Mouse (Mus musculus): Measurements from ENCODE around the gene Rnf212b.
"Not testable (repeated sequence)": the region's sequence is repeated elsewhere in the genome, so short reads cannot be mapped to it uniquely, and the experiment has no call there.

Rnf212b gene

DNA sequence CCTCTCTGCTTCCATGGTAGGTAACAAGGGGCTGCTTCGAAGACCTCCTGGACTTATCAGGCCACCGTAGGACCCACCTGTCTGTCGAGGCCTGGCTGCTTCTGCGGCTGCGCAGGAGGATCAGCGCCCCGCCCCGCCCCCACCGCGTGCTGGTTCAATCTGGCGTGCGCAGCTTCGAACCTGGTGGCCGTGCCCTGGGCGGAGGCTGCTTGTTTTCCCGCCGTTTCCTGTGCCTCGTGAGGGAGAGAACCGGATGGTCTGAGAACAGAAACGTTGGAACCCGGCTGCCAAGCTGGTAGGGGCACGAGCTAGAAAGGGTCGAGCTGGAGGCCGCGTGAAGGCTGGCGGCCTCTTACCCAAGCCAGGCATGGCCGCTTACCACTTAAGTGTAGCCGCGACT, at the start of gene Rnf212b:
Gene Rnf212b (plus strand): TSS at position 151 of the 400 bp plus-strand sequence.
- CTCF ChIA-PET, result interaction anchor here in 2 of 4 experiments (1.1 to 1.7 kb wide), 3 partner anchors 14 to 27 kb away, joined by 3 to 5 read pairs (median 3); no protein-coding TSS in a partner anchor
- POLR2A ChIA-PET, result interaction anchor here in 3 of 4 experiments (0.6 to 1.5 kb wide), 8 partner anchors 14 to 695 kb away, joined by 3 to 5 read pairs (median 3); partner anchors contain the start of genes 1700123O20Rik (in 1 of the 3), Acin1 (in 1 of the 3) and Psmb5 (in 1 of the 3)

DNA sequence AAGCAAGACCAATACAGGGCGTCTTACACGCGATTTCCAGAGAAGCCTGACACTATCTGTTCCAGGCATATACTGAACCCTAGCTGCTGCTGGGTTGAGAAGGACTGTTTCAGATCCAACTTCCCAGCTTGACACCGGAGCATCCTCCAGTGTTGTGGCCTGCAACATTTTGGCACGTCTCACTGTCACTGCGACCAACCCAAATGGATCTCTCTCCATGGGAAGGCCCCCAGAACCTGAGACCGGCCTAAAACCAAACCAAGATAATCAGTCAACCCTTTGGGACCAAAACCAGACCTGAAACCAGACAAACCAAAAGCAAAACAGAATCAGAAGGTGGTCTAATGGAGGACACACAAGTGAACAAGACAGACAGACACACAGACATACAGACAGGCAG, 47.0 kb upstream of the Rnf212b start:
- CTCF ChIA-PET, POLR2A ChIA-PET: not testable (repeated sequence)

- CTCF ChIA-PET, result no interaction called here
- POLR2A ChIA-PET, result no interaction called here
Observed at GRCm38 (mm10) chr14:54768314-54769067, 45.5 kb upstream of the Rnf212b start.

DNA sequence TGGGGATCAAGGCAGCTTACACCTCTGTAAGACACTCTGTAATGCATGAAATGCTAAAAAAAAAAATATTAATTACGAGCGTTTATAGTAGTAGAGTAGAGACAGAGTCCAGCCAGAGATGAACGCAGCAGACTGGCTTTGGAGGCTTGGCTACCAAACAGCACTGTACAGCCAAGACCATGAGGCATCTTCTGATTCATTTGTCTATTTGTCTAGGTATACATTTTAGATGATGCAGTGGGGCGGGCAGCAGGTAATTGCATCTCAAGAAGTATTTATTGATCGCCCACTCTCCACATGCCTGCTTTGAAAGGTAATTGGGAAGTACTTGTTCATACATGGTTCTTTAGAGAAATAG, 44.9 kb upstream of the Rnf212b start:
- CTCF ChIA-PET, result no interaction called here

DNA sequence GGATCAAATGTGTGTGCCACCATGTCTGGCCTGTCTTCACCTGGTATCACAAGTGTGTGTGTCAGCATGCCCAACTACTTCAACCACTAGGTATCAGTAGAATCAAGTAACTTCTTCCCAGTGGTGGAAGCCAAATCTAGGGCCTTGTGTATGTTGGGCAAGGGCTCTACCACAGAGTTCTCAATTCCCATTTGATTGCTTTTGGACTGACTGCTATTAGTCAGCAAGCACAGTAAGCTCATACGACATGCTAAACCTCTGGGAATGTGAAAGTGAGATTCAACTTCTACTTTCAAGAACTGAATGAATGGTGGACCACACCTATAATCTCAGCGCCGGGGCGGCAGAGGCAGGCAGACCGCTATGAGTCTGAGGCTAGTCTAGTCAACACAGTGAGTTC, 43.6 kb upstream of the Rnf212b start:
- ChIA-PET CTCF (interaction anchor here in 2 of 4 experiments (0.6 to 1.0 kb wide), 3 partner anchors 15 to 55 kb away, joined by 3 to 4 read pairs (median 3); no protein-coding TSS in a partner anchor), POLR2A (interaction anchor here in 2 of 4 experiments (0.7 to 3.0 kb wide), 4 partner anchors 8 to 41 kb away, joined by 3 to 12 read pairs (median 4); no protein-coding TSS in a partner anchor)

More for the DNA sequence above, 44.9 kb upstream of the Rnf212b start:
- POLR2A ChIA-PET, result no interaction called here

DNA sequence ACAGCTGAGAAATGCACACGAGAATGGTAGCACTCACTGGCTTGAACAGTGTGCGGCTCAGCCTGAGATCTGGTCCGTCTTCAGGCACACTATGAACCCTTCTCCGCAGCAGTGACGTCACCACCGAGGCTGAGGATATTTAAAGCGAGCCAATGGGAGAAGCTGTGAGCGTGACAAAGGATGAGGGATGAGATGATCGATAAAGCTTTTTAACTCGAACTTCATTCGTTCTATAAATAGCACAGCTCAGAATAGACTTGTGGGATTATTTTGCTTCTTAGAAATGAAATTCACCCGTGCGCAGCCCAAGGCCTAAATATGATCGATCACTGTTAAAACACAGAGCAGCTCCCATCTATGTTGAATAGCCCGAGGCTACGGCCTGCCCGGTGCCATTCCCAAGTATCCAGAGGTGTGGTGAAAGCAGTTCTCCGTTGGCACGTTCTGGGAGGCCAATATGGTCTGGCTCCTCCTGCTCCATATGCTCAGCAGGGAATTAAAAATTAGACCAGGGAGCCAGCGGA, 41.5 kb upstream of the Rnf212b start:
- ChIA-PET POLR2A (interaction anchor here in 3 of 4 experiments (0.5 to 3.0 kb wide), 14 partner anchors 9 to 334 kb away, joined by 3 to 12 read pairs (median 3); partner anchors contain the start of genes Slc7a8 (in 2 of the 3), Ap1g2 (in 1 of the 3), Haus4 (in 1 of the 3) and Prmt5 (in 1 of the 3)), CTCF (interaction anchor here (0.6 to 2.1 kb wide), 13 partner anchors 8 to 243 kb away, joined by 3 to 14 read pairs (median 4); partner anchors contain the start of gene Ngdn (in 1 of the 4))

- ChIA-PET POLR2A (interaction anchor here in 1 of 4 experiments (0.6 kb wide), 1 partner anchor 10 kb away, joined by 4 read pairs; no protein-coding TSS in a partner anchor), CTCF (interaction anchor here in 3 of 4 experiments (0.6 to 4.1 kb wide), 5 partner anchors 10 to 125 kb away, joined by 3 to 14 read pairs (median 3); no protein-coding TSS in a partner anchor)
Observed at GRCm38 (mm10) chr14:54775534-54776041, 38.4 kb upstream of the Rnf212b start.

- CTCF ChIA-PET, result interaction anchor here in 2 of 4 experiments (0.6 to 4.1 kb wide), 3 partner anchors 9 to 117 kb away, joined by 3 to 14 read pairs (median 3); no protein-coding TSS in a partner anchor
Observed at GRCm38 (mm10) chr14:54776768-54777167, 37.2 kb upstream of the Rnf212b start.

GRCm38 (mm10) chr14:54777893-54778292, 36.0 kb upstream of the Rnf212b start:
- CTCF ChIA-PET, result interaction anchor here in 2 of 4 experiments (0.8 to 4.1 kb wide), 3 partner anchors 8 to 63 kb away, joined by 3 to 14 read pairs (median 3); no protein-coding TSS in a partner anchor
- POLR2A ChIA-PET, result interaction anchor here in 1 of 4 experiments (0.6 kb wide), 1 partner anchor 12 kb away, joined by 6 read pairs; no protein-coding TSS in a partner anchor

More at GRCm38 (mm10) chr14:54776768-54777167, 37.2 kb upstream of the Rnf212b start:
- POLR2A ChIA-PET, result interaction anchor here in 1 of 4 experiments (1.1 kb wide), 1 partner anchor 28 kb away, joined by 3 read pairs; no protein-coding TSS in a partner anchor

DNA sequence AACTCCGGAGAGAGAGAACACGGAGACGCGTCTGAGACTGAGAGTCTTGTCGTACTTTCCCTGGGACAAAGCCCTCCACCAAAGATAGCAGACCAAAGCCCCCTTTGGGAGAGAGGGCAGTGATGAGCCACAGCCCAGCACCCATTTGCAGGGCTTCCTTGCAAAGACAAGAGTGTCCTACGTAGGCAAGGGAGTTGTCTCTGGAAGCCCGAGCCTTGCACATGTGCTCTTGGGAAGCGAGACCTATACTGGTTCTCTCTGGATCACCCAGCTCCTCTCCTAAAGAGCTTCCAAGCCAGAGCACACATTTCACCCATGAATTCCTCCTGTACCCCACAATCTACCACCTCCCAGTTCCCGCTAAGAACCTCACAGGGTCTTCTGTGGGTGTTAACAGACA, 33.9 kb upstream of the Rnf212b start:
- POLR2A ChIA-PET, result interaction anchor here in 2 of 4 experiments (0.7 to 2.1 kb wide), 2 partner anchors 94 to 623 kb away, joined by 3 to 7 read pairs; partner anchors contain the start of genes 1700123O20Rik (in 1 of the 2) and Acin1 (in 1 of the 2)
- CTCF ChIA-PET, result interaction anchor here in 2 of 4 experiments (1.0 to 1.4 kb wide), 4 partner anchors 8 to 551 kb away, joined by 3 to 4 read pairs (median 3); no protein-coding TSS in a partner anchor

DNA sequence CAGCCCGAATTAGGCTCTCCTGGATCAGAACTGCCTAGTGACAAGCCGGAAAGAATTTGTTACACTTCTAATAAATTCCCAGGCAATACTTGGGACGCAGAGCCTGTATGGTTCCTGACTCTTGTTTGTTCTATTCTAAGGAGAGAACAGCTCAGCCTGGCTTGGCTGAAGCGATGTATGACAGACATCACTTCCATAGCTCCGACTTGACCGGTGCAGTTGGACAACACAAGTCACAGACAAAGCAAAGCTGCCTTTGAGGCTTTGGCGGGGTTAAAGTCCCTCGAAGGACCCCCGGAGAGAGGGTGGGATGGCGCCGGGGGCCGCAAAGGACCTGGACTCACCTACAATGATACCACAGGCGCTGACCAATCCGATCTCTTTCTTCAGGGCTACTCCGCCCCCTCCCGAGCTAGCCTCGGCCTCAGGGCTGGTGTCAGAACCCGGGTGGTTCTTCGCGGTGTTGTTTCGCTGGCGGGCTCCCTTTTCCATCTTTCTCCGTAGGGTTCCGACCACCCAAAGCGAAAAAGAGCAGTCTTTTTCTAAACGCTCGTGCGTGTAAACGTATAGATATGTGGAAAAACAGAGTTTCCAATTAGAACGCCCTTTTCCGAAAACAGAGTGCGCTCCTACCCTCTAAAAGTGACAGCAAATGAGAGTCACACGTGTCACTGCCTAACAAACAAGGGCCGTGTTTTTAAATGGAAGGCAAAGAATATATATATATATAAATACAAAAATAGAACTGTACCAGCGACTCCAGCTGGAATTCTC, 32.9 kb upstream of the Rnf212b start:
- ChIA-PET CTCF (interaction anchor here in 3 of 4 experiments (0.5 to 1.5 kb wide), 11 partner anchors 8 to 552 kb away, joined by 3 to 4 read pairs (median 3); partner anchors contain the start of gene Cebpe (in 1 of the 3)), POLR2A (interaction anchor here in 3 of 4 experiments (0.6 to 2.1 kb wide), 13 partner anchors 8 to 146 kb away, joined by 3 to 7 read pairs (median 4); partner anchors contain the start of genes 1700123O20Rik (in 1 of the 3), Acin1 (in 1 of the 3) and Efs (in 1 of the 3))

DNA sequence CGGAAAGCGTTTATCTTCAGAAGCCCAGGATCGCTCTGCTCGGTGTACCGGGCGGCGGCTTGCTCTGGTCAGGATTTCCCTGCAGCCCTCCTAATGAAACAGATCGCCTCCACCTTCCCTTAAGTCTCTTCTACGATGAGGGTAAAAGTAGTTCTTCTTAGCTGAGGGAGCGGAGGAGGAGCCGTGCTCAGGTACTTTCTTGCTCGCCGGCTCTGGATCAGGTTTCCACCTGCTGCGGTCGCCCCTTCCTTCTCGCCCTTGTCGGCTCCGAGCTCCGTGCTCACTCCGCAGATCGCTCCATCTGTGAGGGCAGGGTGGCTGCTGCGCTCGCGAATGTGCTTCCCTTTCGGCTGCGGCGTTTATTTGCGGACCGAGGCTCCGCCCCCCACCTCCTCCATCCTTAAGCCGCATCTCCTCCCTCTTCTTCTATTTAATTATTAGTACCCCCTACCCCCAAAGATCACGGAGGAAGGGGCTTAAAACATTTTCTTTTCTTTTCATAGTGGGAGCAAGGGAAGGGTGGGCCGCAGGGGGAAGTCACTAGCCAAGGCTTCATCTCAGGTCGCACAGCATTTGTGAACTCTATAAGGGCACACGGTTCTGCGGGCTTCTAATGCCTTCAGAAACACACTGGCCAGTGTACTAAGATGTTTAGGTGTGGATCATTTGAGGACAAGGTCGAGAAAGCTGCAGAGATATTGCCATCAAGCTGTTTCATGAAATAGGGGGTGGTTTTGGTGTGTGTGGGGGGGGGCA, 32.2 kb upstream of the Rnf212b start, which contains the start of gene Slc7a8:
Gene Slc7a8 (minus strand): TSS at position 337 of the 756 bp plus-strand sequence.
- CTCF ChIA-PET, result interaction anchor here in 3 of 4 experiments (0.6 to 1.5 kb wide), 4 partner anchors 67 to 238 kb away, joined by 3 to 4 read pairs (median 3); partner anchors contain the start of gene Cebpe (in 1 of the 3)
- POLR2A ChIA-PET, result interaction anchor here in 3 of 4 experiments (0.6 to 2.1 kb wide), 13 partner anchors 9 to 145 kb away, joined by 3 to 7 read pairs (median 4); partner anchors contain the start of genes 1700123O20Rik (in 1 of the 3), Acin1 (in 1 of the 3) and Efs (in 1 of the 3)

- POLR2A ChIA-PET, result interaction anchor here in 1 of 4 experiments (1.0 kb wide), 1 partner anchor 9 kb away, joined by 3 read pairs; no protein-coding TSS in a partner anchor
- CTCF ChIA-PET, result interaction anchor here in 1 of 4 experiments (0.9 kb wide), 1 partner anchor 68 kb away, joined by 3 read pairs; no protein-coding TSS in a partner anchor
Observed at GRCm38 (mm10) chr14:54782971-54783370, 31.0 kb upstream of the Rnf212b start.

DNA sequence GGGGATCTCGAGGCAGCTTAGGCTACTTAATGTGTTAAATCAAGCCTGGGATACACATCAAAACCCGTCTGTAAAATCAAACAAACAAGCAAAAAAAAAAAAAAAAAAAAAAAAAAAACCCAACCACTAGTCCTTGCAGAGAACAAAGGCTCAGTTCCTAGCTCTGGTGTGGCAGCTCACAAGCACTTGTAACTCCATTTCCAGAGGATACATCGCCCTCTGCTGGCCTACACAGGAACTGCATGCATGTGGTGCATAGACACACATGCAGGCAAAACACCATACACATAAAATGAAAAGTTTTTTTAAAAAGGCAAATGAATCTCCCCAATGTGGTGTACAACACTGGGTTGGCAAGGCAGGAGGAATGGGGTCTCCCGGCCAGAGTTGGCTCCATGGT, 28.0 kb upstream of the Rnf212b start:
- ChIA-PET CTCF (interaction anchor here (0.5 to 3.2 kb wide), 108 partner anchors 8 to 693 kb away, joined by 3 to 130 read pairs (median 4); partner anchors contain the start of genes Cebpe (in 3 of the 4), 1700123O20Rik (in 1 of the 4), Haus4 (in 1 of the 4) and Ngdn (in 1 of the 4)), POLR2A (interaction anchor here (0.6 to 2.6 kb wide), 24 partner anchors 9 to 1205 kb away, joined by 3 to 27 read pairs (median 4); partner anchors contain the start of genes Ngdn (in 2 of the 4), 1700123O20Rik (in 1 of the 4), Acin1 (in 1 of the 4) and Cebpe (in 1 of the 4))

DNA sequence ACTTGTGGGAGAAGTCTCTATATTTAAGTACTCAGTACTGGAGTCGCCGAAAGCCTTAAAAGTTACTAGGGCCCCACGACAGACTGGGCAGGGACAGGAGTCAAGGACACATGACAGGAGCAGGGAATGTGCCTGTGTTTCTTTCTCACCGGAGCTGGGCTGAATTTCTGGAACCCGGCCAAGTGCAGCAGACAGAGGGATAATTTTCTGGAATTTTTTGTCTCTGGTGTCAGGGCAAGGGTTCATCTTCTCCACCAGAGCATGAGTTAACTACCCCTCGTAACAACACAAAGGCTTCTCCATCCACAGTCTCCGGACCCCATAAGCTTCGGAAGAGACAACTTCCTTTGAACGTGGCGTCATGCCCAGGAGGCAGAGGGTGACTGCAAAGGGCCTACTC, 27.5 kb upstream of the Rnf212b start:
- ChIA-PET CTCF (interaction anchor here (0.5 to 3.2 kb wide), 65 partner anchors 8 to 1812 kb away, joined by 3 to 130 read pairs (median 5); partner anchors contain the start of genes Cebpe (in 3 of the 4), 1700123O20Rik (in 1 of the 4), Ngdn (in 1 of the 4) and Psmb5 (in 1 of the 4)), POLR2A (interaction anchor here (0.6 to 2.6 kb wide), 20 partner anchors 9 to 1205 kb away, joined by 3 to 27 read pairs (median 4); partner anchors contain the start of genes 1700123O20Rik (in 2 of the 4), Acin1 (in 1 of the 4), Cebpe (in 1 of the 4) and Ngdn (in 1 of the 4))

Measured in embryonic stem cell, embryonic (primary cell).